Mouse (Mus musculus): ENCODE results near the gene Pdzrn3.

The Pdzrn3 gene

GRCm38 (mm10) chr6:101328514-101328913 lies 49.2 kb downstream of the Pdzrn3 start:
- DNase-seq (ENCODE audit: low read depth, low spot score), result no peak

GRCm38 (mm10) chr6:101327741-101328140 lies 50.0 kb downstream of the Pdzrn3 start:
- DNase-seq (ENCODE audit: low read depth, low spot score), result no peak

- DNase-seq (ENCODE audit: low read depth, low spot score), result no peak
Observed at GRCm38 (mm10) chr6:101327196-101327595, 50.5 kb downstream of the Pdzrn3 start.

GRCm38 (mm10) chr6:101325842-101326639 lies 51.7 kb downstream of the Pdzrn3 start:
- DNase-seq (ENCODE audit: low read depth, low spot score), result no peak

GRCm38 (mm10) chr6:101322580-101322979 lies 55.1 kb downstream of the Pdzrn3 start:
- DNase-seq (ENCODE audit: low read depth, low spot score), result no peak

- no peak for DNase-seq (ENCODE audit: low read depth, low spot score)
Observed at GRCm38 (mm10) chr6:101320386-101320785, 57.3 kb downstream of the Pdzrn3 start.

- no peak for DNase-seq (ENCODE audit: low read depth, low spot score)
Observed at GRCm38 (mm10) chr6:101319374-101319967, 58.2 kb downstream of the Pdzrn3 start.

- DNase-seq (ENCODE audit: low read depth, low spot score), result no peak
Observed at GRCm38 (mm10) chr6:101318530-101318929, 59.2 kb downstream of the Pdzrn3 start.

GRCm38 (mm10) chr6:101311446-101311845 lies 66.3 kb downstream of the Pdzrn3 start:
- DNase-seq (ENCODE audit: low read depth, low spot score), result no peak

GRCm38 (mm10) chr6:101310491-101310890 lies 67.2 kb downstream of the Pdzrn3 start:
- DNase-seq (ENCODE audit: low read depth, low spot score), result no peak

GRCm38 (mm10) chr6:101307964-101308531 lies 69.6 kb downstream of the Pdzrn3 start:
- DNase-seq (ENCODE audit: low read depth, low spot score), result no peak

GRCm38 (mm10) chr6:101306834-101307233 lies 70.9 kb downstream of the Pdzrn3 start:
- no peak for DNase-seq (ENCODE audit: low read depth, low spot score)

GRCm38 (mm10) chr6:101305543-101305942 lies 72.2 kb downstream of the Pdzrn3 start:
- DNase-seq (ENCODE audit: low read depth, low spot score), result no peak

GRCm38 (mm10) chr6:101303959-101304738 lies 73.5 kb downstream of the Pdzrn3 start:
- DNase-seq (ENCODE audit: low read depth, low spot score), result no peak

GRCm38 (mm10) chr6:101303501-101303900 lies 74.2 kb downstream of the Pdzrn3 start:
- no peak for DNase-seq (ENCODE audit: low read depth, low spot score)

- no peak for DNase-seq (ENCODE audit: low read depth, low spot score)
Observed at GRCm38 (mm10) chr6:101301154-101301553, 76.5 kb downstream of the Pdzrn3 start.

GRCm38 (mm10) chr6:101299434-101299833 lies 78.3 kb downstream of the Pdzrn3 start:
- no peak for DNase-seq (ENCODE audit: low read depth, low spot score)

- no peak for DNase-seq (ENCODE audit: low read depth, low spot score)
Observed at GRCm38 (mm10) chr6:101297563-101298520, 79.9 kb downstream of the Pdzrn3 start.

- no peak for DNase-seq (ENCODE audit: low read depth, low spot score)
Observed at GRCm38 (mm10) chr6:101296997-101297396, 80.7 kb downstream of the Pdzrn3 start.

GRCm38 (mm10) chr6:101296280-101296679 lies 81.4 kb downstream of the Pdzrn3 start:
- DNase-seq (ENCODE audit: low read depth, low spot score), result no peak

GRCm38 (mm10) chr6:101293036-101293572 lies 84.6 kb downstream of the Pdzrn3 start:
- no peak for DNase-seq (ENCODE audit: low read depth, low spot score)

All from CD4-positive, CD25-positive, alpha-beta regulatory T cell, adult 2 months (primary cell).